Mouse (Mus musculus) brain, embryonic 14.5 days (tissue): ENCODE data around the gene Hs6st3.

ENCODE experiments used
- CTCF ChIP-seq: fragments of 200-500 bp; IDR thresholded peaks from 2 replicates; pipeline ENCODE4 v1.5.1; 2012; ENCODE audit warnings: inconsistent platforms, mild to moderate bottlenecking, moderate library complexity, borderline replicate concordance; ENCODE audit not compliant: insufficient read depth, insufficient read length; ENCODE audit errors: extremely low read depth
- POLR2A ChIP-seq: fragments of 200-500 bp; IDR thresholded peaks from 2 replicates; pipeline ENCODE4 v1.6.1; 2012; ENCODE audit warnings: mild to moderate bottlenecking, inconsistent platforms, borderline replicate concordance; ENCODE audit not compliant: poor library complexity, insufficient read depth, insufficient read length, severe bottlenecking; ENCODE audit errors: extremely low read depth

DNA sequence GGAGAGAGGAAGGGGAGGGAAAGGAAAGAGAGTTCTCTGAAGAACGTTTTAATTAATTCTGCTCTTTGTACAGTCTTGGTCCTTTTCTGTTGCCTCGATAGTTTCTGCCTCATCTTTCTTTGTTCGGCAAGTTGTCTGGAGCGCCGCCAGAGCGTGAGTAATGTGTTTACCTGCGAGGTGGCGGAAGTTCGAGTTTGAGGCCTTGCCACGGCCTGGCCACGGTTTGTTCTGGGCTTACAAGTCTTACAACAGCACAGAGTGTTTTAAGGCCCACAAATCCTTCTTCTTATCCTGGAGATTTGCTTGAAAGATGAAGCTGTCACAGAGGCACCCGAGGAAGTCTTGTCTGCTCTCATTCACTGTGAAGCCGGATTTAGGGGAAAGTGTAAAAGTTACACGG lies 466.2 kb downstream of the Hs6st3 start:
- no peak for TF ChIP-seq CTCF
- no peak for TF ChIP-seq POLR2A
